Mouse (Mus musculus): Measurements from ENCODE around the gene Chrnb2.

DNA sequence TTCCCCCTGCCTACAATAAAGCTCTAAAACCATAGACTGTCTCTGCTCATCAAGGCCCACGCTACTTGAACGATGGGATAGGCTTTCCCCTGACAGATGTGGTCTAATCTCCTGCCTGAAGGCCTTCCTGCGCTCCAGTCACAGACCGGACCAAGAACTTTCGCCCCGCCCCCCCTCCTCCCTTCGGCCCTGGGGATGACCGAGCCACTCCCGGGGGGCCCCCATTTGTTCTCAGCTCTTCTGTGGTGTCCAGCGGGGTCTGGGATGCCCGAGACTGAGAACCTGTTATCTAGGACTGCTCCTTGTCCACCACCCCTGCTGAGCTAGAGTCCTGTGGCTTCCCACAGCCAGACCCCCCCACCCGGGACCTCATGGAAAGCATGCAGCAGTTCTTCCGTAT, 35.0 kb upstream of the Chrnb2 start:
- no peak for TF ChIP-seq POLR2A (IDR thresholded peaks at IDR 0.05; ENCODE audit: insufficient read length, low read depth)
- no peak for TF ChIP-seq CEBPB (IDR thresholded peaks at IDR 0.05; ENCODE audit: insufficient read depth, poor library complexity, severe bottlenecking)
